Mouse (Mus musculus) heart, postnatal 0 days (tissue): ENCODE measurements at regions not wholly inside any gene's neighbourhood (a gene's known extent, or its start where the extent isn't known, plus 50 kb on each side); places are given as distances from the start of the nearest gene placed in this dataset.

Experiments used
- CTCF ChIP-seq: IDR thresholded peaks from 2 replicates; pipeline ENCODE4 v1.5.1; 2016; ENCODE audit warnings: antibody characterized with exemption, control low read depth, low read depth
- EP300 ChIP-seq: IDR thresholded peaks from 2 replicates; pipeline ENCODE4 v1.6.1; 2016; ENCODE audit warnings: antibody characterized with exemption, low read depth

DNA sequence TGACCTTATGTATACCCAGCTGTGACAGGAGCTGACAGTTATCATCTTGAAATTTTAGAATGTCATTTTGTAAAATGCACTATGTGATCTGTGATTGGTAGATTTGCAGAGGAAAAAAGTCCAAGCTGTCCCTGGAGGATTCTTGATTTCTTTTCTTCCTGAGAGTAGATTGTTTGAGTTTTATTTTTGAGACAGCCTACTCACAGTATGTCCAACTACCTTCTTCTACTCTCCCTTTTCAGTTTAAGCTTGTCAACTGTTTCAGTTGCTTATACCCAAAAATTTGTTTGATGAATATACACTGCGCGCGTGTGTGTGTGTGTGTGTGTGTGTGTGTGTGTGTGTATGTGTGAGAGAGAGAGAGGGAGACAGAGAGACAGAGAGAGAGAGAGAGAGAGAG is 346.9 kb downstream of the Phf14 start:
- TF ChIP-seq CTCF (no peak), EP300 (no peak)
